In genomic region chr8:57312031-57312981, GRCm38 (mm10) we compare ENCODE assay signal across 9 mouse cellular contexts. TPM values are rescaled to one million over a fixed set of nuclear protein-coding genes. Genes with fewer than 3 reads are reported as not detected.
DNase-seq lines count a peak whose midpoint lies in the region; ATAC-seq and TF ChIP-seq lines count a peak whose summit lies in the region.
"Had no signal": no experiment of that assay in that cellular context is flagged by ENCODE, and none has a peak within 500 bp of the region (broad histone marks: within the 10 kb centered on the region; RNA-seq: fewer than 3 reads in every experiment).

No protein-coding gene starts in this region.

- H3K27me3 ChIP-seq in kidney, postnatal 0 days (ENCODE audit: insufficient read depth, low read length), result peaks cover 77% of the 10 kb centered on the region
- peaks cover 79% of the 10 kb centered on the region for H3K27me3 ChIP-seq in embryonic facial prominence, embryonic 15.5 days
- peaks cover 83% of the 10 kb centered on the region for H3K27me3 ChIP-seq in hindbrain, embryonic 15.5 days
- peaks cover 75% of the 10 kb centered on the region for H3K27me3 ChIP-seq in neural tube, embryonic 12.5 days (replicated peaks)

- H3K4me2 ChIP-seq in kidney, postnatal 0 days (ENCODE audit: low read length), result peak overlapping the region; percentile 23
- peak overlapping the region; percentile 47 for H3K4me2 ChIP-seq in embryonic facial prominence, embryonic 15.5 days (replicated peaks)
- H3K4me2 ChIP-seq in hindbrain, embryonic 15.5 days, result peak overlapping the region; percentile 5; the same call in 1 of the 2 replicates
- peak overlapping the region; percentile 50 for H3K4me2 ChIP-seq in neural tube, embryonic 12.5 days (replicated peaks)

- TF ChIP-seq CTCF in kidney, postnatal 0 days (IDR thresholded peaks at IDR 0.05; ENCODE audit: low read depth), result no peak
- TF ChIP-seq CTCF in layer of hippocampus, adult 2 months (conservative IDR thresholded peaks at IDR 0.05), result no peak

- 0 out of 2 replicates have a peak overlapping the region, but pooled peaks have one; percentile 11 for H3K4me3 ChIP-seq in kidney, postnatal 0 days (replicated peaks; ENCODE audit: low read depth, low read length)
- H3K4me3 ChIP-seq in embryonic facial prominence, embryonic 15.5 days (replicated peaks), result peak overlapping the region; percentile 33
- H3K4me3 ChIP-seq in hindbrain, embryonic 15.5 days, result no peak overlapping the region
- 0 out of 2 replicates have a peak overlapping the region, but pooled peaks have one; percentile 11 for H3K4me3 ChIP-seq in neural tube, embryonic 12.5 days
- no peak overlapping the region for H3K4me3 ChIP-seq in layer of hippocampus, adult 2 months

- WGBS in kidney, postnatal 0 days, result 2% methylated on average over 30 of the region's 30 CpGs
- WGBS in embryonic facial prominence, embryonic 15.5 days, result under 1% methylated on average over 30 of the region's 30 CpGs
- WGBS in hindbrain, embryonic 15.5 days, result under 1% methylated on average over 30 of the region's 30 CpGs
- under 1% methylated on average over 30 of the region's 30 CpGs for WGBS in neural tube, embryonic 12.5 days

- DNase-seq in kidney, postnatal 0 days (ENCODE audit: low spot score), result peak; percentile 52
- no peak for DNase-seq in kidney, postnatal 36 days
- DNase-seq in layer of hippocampus, adult 2 months (ENCODE audit: low spot score in 2 of 2), result no peak
- no peak for DNase-seq in urinary bladder, adult 18-20 months (ENCODE audit: low spot score in 2 of 2)
- DNase-seq in lung, postnatal 4 days, result no peak

- H3K36me3 ChIP-seq in kidney, postnatal 0 days (ENCODE audit: insufficient read depth, low read length), result no peaks in the 10 kb centered on the region
- no peaks in the 10 kb centered on the region for H3K36me3 ChIP-seq in embryonic facial prominence, embryonic 15.5 days
- H3K36me3 ChIP-seq in hindbrain, embryonic 15.5 days, result no peaks in the 10 kb centered on the region
- H3K36me3 ChIP-seq in neural tube, embryonic 12.5 days, result no peaks in the 10 kb centered on the region

- no peaks in the 10 kb centered on the region for H3K9me3 ChIP-seq in kidney, postnatal 0 days (replicated peaks; ENCODE audit: low read length)
- no peaks in the 10 kb centered on the region for H3K9me3 ChIP-seq in embryonic facial prominence, embryonic 15.5 days (replicated peaks)
- no peaks in the 10 kb centered on the region for H3K9me3 ChIP-seq in hindbrain, embryonic 15.5 days
- no peaks in the 10 kb centered on the region for H3K9me3 ChIP-seq in neural tube, embryonic 12.5 days

- ATAC-seq in kidney, postnatal 0 days (replicated peaks; ENCODE audit: low FRiP score, low read depth), result no peak
- peak; percentile 43; the same call in 1 of the 2 replicates for ATAC-seq in embryonic facial prominence, embryonic 15.5 days (ENCODE audit: insufficient number of reproducible peaks, low FRiP score, low TSS enrichment, low read depth)
- 0 out of 2 replicates have a peak, but pooled peaks have one; percentile 30 for ATAC-seq in hindbrain, embryonic 15.5 days (ENCODE audit: low FRiP score, low read depth)
- peak; percentile 39; the same call in 1 of the 2 replicates for ATAC-seq in neural tube, embryonic 12.5 days (ENCODE audit: low FRiP score, low read depth)

- H3K27ac ChIP-seq in kidney, postnatal 0 days, result no peak overlapping the region
- H3K27ac ChIP-seq in embryonic facial prominence, embryonic 15.5 days (replicated peaks), result peak overlapping the region; percentile 55
- H3K27ac ChIP-seq in hindbrain, embryonic 15.5 days (replicated peaks), result no peak overlapping the region
- H3K27ac ChIP-seq in neural tube, embryonic 12.5 days, result no peak overlapping the region
- H3K27ac ChIP-seq in layer of hippocampus, adult 2 months, result no peak overlapping the region

- H3K9ac ChIP-seq in kidney, postnatal 0 days (ENCODE audit: low read depth, low read length), result no peak overlapping the region
- no peak overlapping the region for H3K9ac ChIP-seq in embryonic facial prominence, embryonic 15.5 days
- H3K9ac ChIP-seq in hindbrain, embryonic 15.5 days, result no peak overlapping the region
- no peak overlapping the region for H3K9ac ChIP-seq in neural tube, embryonic 12.5 days

- H3K4me1 ChIP-seq in kidney, postnatal 0 days (replicated peaks; ENCODE audit: insufficient read depth, low read length), result 0 out of 2 replicates have a peak, but pooled peaks cover 4% of the 10 kb centered on the region
- peaks cover 12% of the 10 kb centered on the region for H3K4me1 ChIP-seq in embryonic facial prominence, embryonic 15.5 days
- H3K4me1 ChIP-seq in hindbrain, embryonic 15.5 days (replicated peaks), result no peaks in the 10 kb centered on the region
- H3K4me1 ChIP-seq in neural tube, embryonic 12.5 days, result peaks cover 10% of the 10 kb centered on the region

RNA-seq across cellular contexts. Expression of gene Hand2, which starts 8.5 kb away (rescaled TPM):
- not detected in 2 replicates for polyA plus RNA-seq in kidney, postnatal 0 days (2015; fragmentation: Nextera tagmentation; extraction: Ambion mirVana)
- 2.3 and 3.8 TPM in 2 replicates for polyA plus RNA-seq in embryonic facial prominence, embryonic 15.5 days (2015; fragmentation: Nextera tagmentation; extraction: Ambion mirVana)
- polyA plus RNA-seq in hindbrain, embryonic 15.5 days (2015; fragmentation: Nextera tagmentation; extraction: Ambion mirVana), result not detected in 2 replicates
- 0.13 and 0.34 TPM in 2 replicates for polyA plus RNA-seq in neural tube, embryonic 12.5 days (2016; fragmentation: Nextera tagmentation; extraction: Ambion mirVana)
- total RNA-seq in layer of hippocampus, adult 2 months (2021), result not detected
- total RNA-seq: neutrophil, adult 5-6 weeks had no signal

Comparison
In these comparisons a context has a peak if more than half of its experiments do, and no peak if none do; other contexts are left out.
1. H3K4me3 ChIP-seq: peak in kidney, postnatal 0 days (single experiment), embryonic facial prominence, embryonic 15.5 days (single experiment) and neural tube, embryonic 12.5 days (single experiment); none in hindbrain, embryonic 15.5 days (single experiment) and layer of hippocampus, adult 2 months (single experiment).
2. Peak in every context shown above with its lines, with median percentiles within 50 percentile points of each other: H3K4me2 ChIP-seq.